Mouse (Mus musculus) gastrocnemius, postnatal 4 days (tissue): Measurements from ENCODE around the gene Lrrk1. TPM values are rescaled to one million over a fixed set of nuclear protein-coding genes. Genes with fewer than 3 reads are reported as not detected.

Source experiments
- DNase-seq, 2 experiments: peaks; one replicate each; pipeline ENCODE4 v3.0.0; 2021 to 2022; ENCODE audit warnings: low spot score in 2 of 2, mixed read lengths in 2 of 2
- total RNA-seq, 2 experiments: library from RNA; stranded (reverse); gene quantifications; 2 replicates each; pipeline ENCODE4 v1.2.3; 2021

Lrrk1 gene
- total RNA-seq, 2 experiments from 2014 or later, result 13.7 to 14.4 TPM

- no peak for DNase-seq
Observed at GRCm38 (mm10) chr7:66259436-66260206, 128.5 kb downstream of the Lrrk1 start.

GRCm38 (mm10) chr7:66258997-66259396, 129.2 kb downstream of the Lrrk1 start:
- DNase-seq, result no peak

DNA sequence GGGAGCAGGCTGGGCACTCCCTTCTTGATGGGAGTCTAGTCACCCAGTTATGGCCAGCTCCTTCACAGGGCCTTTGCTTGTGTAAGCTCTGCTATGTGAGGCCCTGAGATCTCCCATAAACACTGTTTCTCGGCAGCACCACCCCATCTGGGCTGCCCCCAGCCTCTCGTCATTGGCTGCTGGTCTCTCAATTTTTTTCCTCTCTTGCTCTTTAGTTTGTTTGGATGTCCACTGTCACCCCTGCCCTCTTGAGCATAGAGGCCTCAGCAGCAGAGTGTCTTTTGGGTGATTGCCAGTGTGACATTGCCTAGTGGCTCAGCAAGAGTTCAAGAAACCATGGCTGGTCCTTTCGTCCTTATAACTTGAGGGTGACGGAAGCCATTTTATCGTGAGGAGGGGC, 130.9 kb downstream of the Lrrk1 start:
- no peak for DNase-seq

GRCm38 (mm10) chr7:66256441-66256840, 131.7 kb downstream of the Lrrk1 start:
- no peak for DNase-seq

DNA sequence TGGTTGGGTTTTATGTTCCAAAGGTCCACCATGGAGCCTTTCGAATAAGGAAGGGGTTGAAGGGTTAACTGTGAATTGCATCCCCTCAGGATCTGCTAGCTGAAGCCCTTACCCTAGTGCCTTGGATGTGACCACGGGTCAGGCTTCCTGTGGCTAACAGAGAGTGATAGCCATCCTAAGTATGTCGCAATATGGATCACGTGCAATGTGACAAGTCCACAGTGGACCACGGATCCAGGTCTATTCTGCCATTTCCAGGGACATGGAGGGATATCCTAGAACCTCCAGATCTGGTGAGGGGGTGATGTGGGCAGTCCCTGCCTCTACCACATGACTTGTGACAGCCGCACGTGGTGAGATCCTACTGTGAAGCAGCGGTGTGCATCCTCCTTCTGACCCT, 133.2 kb downstream of the Lrrk1 start:
- no peak for DNase-seq

DNA sequence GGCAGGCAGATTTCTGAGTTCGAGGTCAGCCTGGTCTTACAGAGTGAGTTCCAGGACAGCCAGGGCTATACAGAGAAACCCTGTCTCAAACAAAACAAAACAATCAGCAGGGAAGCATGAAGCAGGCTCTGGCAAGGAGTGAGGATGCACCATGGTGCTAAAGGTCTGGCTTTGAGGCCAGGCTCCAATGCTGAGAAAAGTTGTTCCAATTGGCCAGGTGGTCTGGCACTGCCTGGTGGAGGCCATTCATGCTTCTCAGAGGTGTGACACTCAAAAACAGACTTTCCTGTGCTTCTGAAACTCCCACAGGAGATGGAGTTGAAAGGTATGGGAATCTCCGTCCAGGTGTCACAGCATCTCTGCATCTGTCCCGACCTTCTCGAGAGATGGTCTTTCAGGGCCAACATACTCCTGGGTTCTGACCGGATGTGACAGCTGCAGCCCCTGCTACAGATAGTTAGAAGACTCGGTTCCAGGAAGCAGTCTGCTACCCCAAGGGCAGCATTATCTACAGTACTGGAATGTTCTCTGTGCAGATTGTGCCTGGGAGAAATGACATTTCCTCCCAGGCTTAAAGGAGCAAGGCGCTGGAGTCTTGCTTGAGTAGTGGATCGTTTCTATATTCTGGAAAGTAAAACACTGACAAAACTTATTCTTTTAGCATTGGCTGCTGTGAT, 134.0 kb downstream of the Lrrk1 start:
- no peak for DNase-seq

- peak; percentile 65 to 85 for DNase-seq
Observed at GRCm38 (mm10) chr7:66250030-66250429, 138.1 kb downstream of the Lrrk1 start.

GRCm38 (mm10) chr7:66249426-66249825, 138.7 kb downstream of the Lrrk1 start:
- DNase-seq, result no peak

GRCm38 (mm10) chr7:66249020-66249419, 139.1 kb downstream of the Lrrk1 start:
- no peak for DNase-seq

DNA sequence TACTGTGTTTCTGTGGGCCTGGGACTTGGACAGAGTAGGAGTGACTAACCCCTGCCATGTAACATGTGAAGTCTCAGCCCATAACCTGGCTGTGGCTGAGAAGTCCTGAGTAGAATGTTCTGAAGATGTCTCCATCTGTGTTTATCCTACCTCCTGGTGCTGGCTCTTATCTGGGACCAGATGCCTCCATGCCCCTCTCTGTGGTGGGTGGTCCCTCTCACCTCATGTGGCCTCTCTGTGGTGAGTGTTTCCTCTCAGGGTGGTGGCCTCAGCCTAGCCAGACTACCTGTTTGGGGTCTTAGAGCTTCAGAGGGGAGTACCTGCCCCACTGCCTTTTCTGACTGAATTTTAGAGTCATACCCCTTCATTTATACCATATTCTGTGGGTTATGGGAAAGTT, 139.9 kb downstream of the Lrrk1 start:
- DNase-seq, result no peak

DNA sequence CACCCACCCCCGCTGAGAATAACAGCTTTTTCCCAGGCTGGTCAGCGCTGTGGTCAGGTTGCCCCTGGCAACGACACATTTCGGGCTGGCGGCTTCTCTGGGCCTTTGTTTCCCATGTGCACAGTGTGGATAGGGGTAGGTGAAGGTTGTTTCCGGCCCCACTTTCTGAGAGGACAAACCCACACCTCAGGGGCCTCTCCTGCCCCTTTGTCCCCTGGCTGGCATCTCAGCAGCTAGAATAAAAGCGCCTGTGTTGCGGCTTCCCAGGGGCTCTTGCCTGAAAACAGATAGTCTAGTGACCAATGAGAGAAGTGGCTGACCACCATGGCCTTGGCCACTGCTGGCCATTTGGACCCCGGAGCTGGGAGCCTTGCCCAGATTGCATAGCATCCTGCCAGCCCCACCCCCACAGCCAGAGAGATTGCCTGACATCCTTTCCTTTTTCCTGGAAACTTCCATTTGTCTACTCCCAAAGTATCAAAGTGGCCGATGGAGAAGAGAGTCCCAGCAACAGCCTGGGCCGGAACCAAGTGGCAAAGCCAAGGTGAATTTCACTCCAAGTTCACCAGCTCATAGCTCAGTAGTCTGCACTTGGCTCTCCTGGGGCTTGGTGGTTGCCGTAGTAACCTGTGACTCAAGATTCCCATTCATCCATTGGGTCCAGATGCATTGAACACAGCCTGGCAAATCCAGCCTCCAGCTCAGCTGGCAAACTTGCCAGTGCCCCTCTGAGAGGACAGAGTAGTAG, 140.7 kb downstream of the Lrrk1 start:
- no peak for DNase-seq

GRCm38 (mm10) chr7:66246716-66247235, 141.4 kb downstream of the Lrrk1 start:
- no peak for DNase-seq

- DNase-seq, result no peak
Observed at GRCm38 (mm10) chr7:66245646-66246045, 142.5 kb downstream of the Lrrk1 start.

- DNase-seq, result no peak
Observed at GRCm38 (mm10) chr7:66243766-66244325, 144.3 kb downstream of the Lrrk1 start.

DNA sequence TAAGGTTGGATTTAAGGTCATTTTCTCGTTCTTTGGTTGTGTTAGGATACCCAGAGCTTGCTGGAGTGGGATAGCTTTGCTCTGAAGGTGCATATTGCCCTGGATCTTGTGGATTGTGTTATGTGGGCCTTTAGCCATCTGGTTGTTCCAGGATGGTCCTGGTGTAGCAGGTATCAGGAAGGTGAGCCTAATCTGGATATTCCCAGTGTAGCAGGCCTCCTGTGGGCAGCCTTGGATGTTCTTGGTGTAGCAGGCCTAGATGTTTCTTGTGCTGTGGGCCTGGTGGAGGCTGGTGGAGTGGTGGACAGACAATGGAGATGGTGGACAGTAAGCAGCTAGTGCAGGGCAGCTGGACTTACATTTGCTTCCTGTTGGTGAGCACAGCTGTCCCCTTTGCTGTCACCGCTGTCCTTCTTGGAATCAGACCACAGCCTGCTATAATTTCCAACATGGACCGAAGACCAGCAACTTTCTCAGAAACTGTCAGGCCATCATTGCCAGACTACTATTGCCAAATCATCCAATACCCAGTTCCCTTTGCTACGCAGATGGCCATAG, 146.2 kb downstream of the Lrrk1 start:
- no peak for DNase-seq

DNA sequence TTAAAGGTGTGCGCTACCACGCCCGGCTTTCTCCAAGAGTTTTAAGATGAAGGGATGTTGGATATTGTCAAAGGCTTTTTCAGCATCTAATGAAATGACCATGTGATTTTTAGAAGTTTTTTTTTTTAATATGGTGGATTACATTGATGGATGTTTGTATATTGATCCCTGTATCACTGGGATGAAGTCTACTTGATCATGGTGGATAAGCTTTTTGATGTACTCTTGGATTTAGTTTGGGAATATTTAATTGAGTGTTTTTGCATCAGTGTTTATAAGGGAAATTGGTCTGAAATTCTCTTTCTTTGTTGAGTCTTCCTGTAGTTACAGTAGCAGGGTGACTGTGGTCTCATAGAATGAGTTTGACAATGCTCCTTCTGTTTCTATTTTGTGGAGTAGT, 150.0 kb downstream of the Lrrk1 start:
- no peak for DNase-seq

GRCm38 (mm10) chr7:66233947-66234516, 154.1 kb downstream of the Lrrk1 start:
- DNase-seq, result no peak

DNA sequence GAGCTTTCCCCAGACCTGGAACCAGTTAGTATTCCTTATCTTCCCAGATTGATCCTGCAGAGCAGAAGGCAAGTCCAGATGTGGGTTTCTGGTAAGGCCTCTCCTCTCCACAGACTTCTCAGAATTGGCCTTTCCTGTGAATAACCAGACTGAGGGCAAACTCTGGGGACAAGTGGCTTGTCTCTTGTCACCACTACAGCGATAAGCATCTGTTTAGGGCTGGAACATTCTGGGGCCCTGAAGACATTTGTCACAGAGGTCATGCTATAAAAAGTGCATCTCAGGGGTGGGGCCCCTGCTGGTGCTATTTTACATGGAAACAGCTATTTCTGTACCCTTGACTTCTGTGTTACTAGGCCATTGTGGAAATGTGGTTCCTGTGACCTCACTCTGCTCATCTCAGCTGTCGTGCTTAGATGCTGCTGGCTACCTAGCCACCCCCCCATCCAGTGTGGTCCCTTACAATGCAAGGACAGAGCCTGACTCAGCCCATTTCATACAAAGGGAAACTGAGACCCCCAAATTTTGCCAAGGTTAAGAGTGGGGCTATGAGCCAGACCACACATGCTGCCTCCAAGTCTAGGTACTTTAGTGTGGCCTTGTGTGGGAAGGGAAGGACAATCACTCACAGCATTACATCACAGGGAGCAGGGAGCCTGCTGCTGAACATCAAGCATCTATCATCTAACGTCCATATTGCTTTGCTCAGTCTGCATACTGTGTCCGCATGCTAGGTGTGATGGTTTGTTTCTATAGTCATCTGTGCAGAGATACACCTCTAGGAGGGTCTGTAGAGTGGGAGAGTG, 154.8 kb downstream of the Lrrk1 start:
- DNase-seq, result no peak

DNA sequence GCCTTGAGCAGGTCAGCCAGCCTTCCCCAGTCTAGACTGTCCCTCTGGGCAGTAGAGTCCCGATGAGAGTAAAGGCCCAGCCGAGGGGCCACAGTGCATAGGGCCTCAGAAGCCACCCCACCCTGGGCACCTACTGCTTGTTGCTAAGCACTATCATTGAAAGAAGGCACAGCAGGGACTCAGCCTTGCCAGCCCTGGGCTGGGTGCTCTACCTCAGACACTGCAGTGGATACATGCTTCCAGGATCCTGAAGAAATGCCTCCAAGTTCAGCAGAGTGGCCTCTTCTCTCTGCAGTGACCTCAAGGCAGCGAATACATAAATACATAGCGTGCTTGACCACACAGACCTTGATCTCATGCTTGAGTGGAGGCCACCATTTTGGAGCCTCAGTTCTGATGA, 156.3 kb downstream of the Lrrk1 start:
- no peak for DNase-seq
